Comparison of ENCODE assay signal across 8 mouse cellular contexts in genomic region chr8:117157769-117158091, GRCm38 (mm10). TPM values are rescaled to one million over a fixed set of nuclear protein-coding genes. Genes with fewer than 3 reads are reported as not detected.
A peak's percentile ranks its signal among the peaks of the same experiment; 100 is the strongest.
DNase-seq lines count a peak whose midpoint lies in the region; ATAC-seq and TF ChIP-seq lines count a peak whose summit lies in the region.

No protein-coding gene starts in this region.

- no peaks in the 10 kb centered on the region for H3K27me3 ChIP-seq in forebrain, embryonic 14.5 days (replicated peaks; ENCODE audit: control insufficient read depth, insufficient read depth, low read length)

- intact Hi-C loops in heart, postnatal 25 days (cut with DNase I), result loop anchor here (10.0 kb wide), 1 partner anchor 233 kb away; the partner anchor contains the start of genes Cenpn and Cmc2

- peak; percentile 97 for ATAC-seq in forebrain, embryonic 14.5 days
- ATAC-seq in neutrophil, adult 5-6 weeks (ENCODE audit: extremely low read depth, insufficient number of reproducible peaks, low FRiP score, poor library complexity, severe bottlenecking), result peak; percentile 89

- peak overlapping the region; percentile 66 for H3K27ac ChIP-seq in forebrain, embryonic 14.5 days (ENCODE audit: low read depth, low read length)

- H3K9ac ChIP-seq in forebrain, embryonic 14.5 days (ENCODE audit: low read length), result peak overlapping the region; percentile 87

- H3K4me3 ChIP-seq in forebrain, embryonic 14.5 days (ENCODE audit: low read depth, low read length), result peak overlapping the region; percentile 90
- H3K4me3 ChIP-seq in lung, adult 2 months (replicated peaks; ENCODE audit: extremely low read depth, low read depth, low read length), result peak overlapping the region; percentile 90

- peak; percentile 75; the same call in 1 of the 2 replicates for TF ChIP-seq POLR2A in lung, adult 2 months (IDR thresholded peaks at IDR 0.05; ENCODE audit: borderline replicate concordance, extremely low read depth, low read depth, low read length)

- H3K36me3 ChIP-seq in forebrain, embryonic 14.5 days (ENCODE audit: control insufficient read depth, insufficient read depth, low read length), result no peaks in the 10 kb centered on the region

- peak; percentile 98 for DNase-seq in ES-CJ7 (ENCODE audit: low read depth, low spot score)
- peak; percentile 97 for DNase-seq in cerebellum, adult 11 months
- peak; percentile 97 for DNase-seq in forebrain, embryonic 14.5 days (ENCODE audit: low spot score)
- peak; percentile 93 for DNase-seq in heart, postnatal 25 days (ENCODE audit: low spot score)
- DNase-seq in layer of hippocampus, adult 18-20 months (ENCODE audit: low spot score in 2 of 2), result peak; percentile 96 to 99
- DNase-seq in lung, adult 2 months, result peak; percentile 97
- DNase-seq in thymus, adult 18-20 months, result peak; percentile 91

- peak overlapping the region; percentile 90 for H3K4me2 ChIP-seq in forebrain, embryonic 14.5 days (ENCODE audit: low read length)

- peaks cover 20% of the 10 kb centered on the region; the same call in 1 of the 2 replicates for H3K4me1 ChIP-seq in forebrain, embryonic 14.5 days (ENCODE audit: control insufficient read depth, insufficient read depth, low read length)
- H3K4me1 ChIP-seq in lung, adult 2 months (ENCODE audit: control insufficient read depth, insufficient read depth, low read length), result peaks cover 12% of the 10 kb centered on the region; the same call in 1 of the 2 replicates

- TF ChIP-seq CTCF in lung, adult 2 months (IDR thresholded peaks at IDR 0.05; ENCODE audit: insufficient read depth, low read length), result no peak

- H3K9me3 ChIP-seq in forebrain, embryonic 14.5 days (replicated peaks; ENCODE audit: control insufficient read depth, low read length), result no peaks in the 10 kb centered on the region

- WGBS in forebrain, embryonic 14.5 days, result under 1% methylated on average over 45 of the region's 45 CpGs
- WGBS in lung, adult 2 months, result under 1% methylated on average over 44 of the region's 45 CpGs

RNA-seq across cellular contexts. Expression of gene Gan, which starts 0.2 kb away (rescaled TPM):
- polyA plus RNA-seq in forebrain, embryonic 14.5 days (2014; fragmentation: Nextera tagmentation; extraction: Ambion mirVana), result 3.3 and 4.4 TPM in 2 replicates
- 1 to 10 TPM; 4.2 to 5.3 TPM for total RNA-seq in heart, postnatal 25 days (2021)
- 10 to 100 TPM; 18.5 to 19.4 TPM for total RNA-seq in layer of hippocampus, adult 18-20 months (2021)
- polyA plus RNA-seq in lung, adult 2 months (2012; rRNA removed), result 5.6 and 8.6 TPM in 2 replicates
- 3.6 and 4.1 TPM in 2 replicates for total RNA-seq in neutrophil, adult 5-6 weeks (2017)

Comparison
In these comparisons a context has a peak if more than half of its experiments do, and no peak if none do; other contexts are left out.
1. Peak in every context shown above with its lines: DNase-seq, ATAC-seq, H3K4me3 ChIP-seq and H3K27ac ChIP-seq.